Mouse (Mus musculus): ENCODE measurements at regions not wholly inside any gene's neighbourhood (a gene's known extent, or its start where the extent isn't known, plus 50 kb on each side); places are given as distances from the start of the nearest gene placed in this dataset.

GRCm38 (mm10) chr9:47433185-47433584 lies 96.8 kb upstream of the Cadm1 start:
- TF ChIP-seq POU5F1 (IDR thresholded peaks at IDR 0.05; ENCODE audit: borderline replicate concordance, low read length) (no peak), CTCF (conservative IDR thresholded peaks at IDR 0.05; ENCODE audit: low read length) (no peak), NANOG (IDR thresholded peaks at IDR 0.05; ENCODE audit: borderline replicate concordance, low read length) (no peak)
- no peaks in the 10 kb centered on the region for H3K36me3 ChIP-seq (ENCODE audit: insufficient read depth, low read length)
- H3K4me3 ChIP-seq (replicated peaks; ENCODE audit: low read length): no peak overlapping the region
- 0 out of 2 replicates have a peak, but pooled peaks cover 3% of the 10 kb centered on the region for H3K27me3 ChIP-seq (ENCODE audit: insufficient read depth, low read length)
- no peaks in the 10 kb centered on the region for H3K9me3 ChIP-seq (ENCODE audit: low read length)
- no peaks in the 10 kb centered on the region for H3K4me1 ChIP-seq (replicated peaks; ENCODE audit: low read depth, low read length)

GRCm38 (mm10) chr9:47434091-47434490 lies 95.9 kb upstream of the Cadm1 start:
- Histone ChIP-seq H3K4me3 (replicated peaks; ENCODE audit: low read length) (no peak overlapping the region), H3K27me3 (ENCODE audit: insufficient read depth, low read length) (0 out of 2 replicates have a peak, but pooled peaks cover 3% of the 10 kb centered on the region), H3K36me3 (ENCODE audit: insufficient read depth, low read length) (no peaks in the 10 kb centered on the region), H3K4me1 (replicated peaks; ENCODE audit: low read depth, low read length) (peaks cover 6% of the 10 kb centered on the region), H3K9me3 (ENCODE audit: low read length) (no peaks in the 10 kb centered on the region)
- TF ChIP-seq NANOG (IDR thresholded peaks at IDR 0.05; ENCODE audit: borderline replicate concordance, low read length) (no peak), CTCF (conservative IDR thresholded peaks at IDR 0.05; ENCODE audit: low read length) (no peak), POU5F1 (IDR thresholded peaks at IDR 0.05; ENCODE audit: borderline replicate concordance, low read length) (no peak)

GRCm38 (mm10) chr9:47438976-47439375 lies 91.0 kb upstream of the Cadm1 start:
- Histone ChIP-seq H3K4me3 (replicated peaks; ENCODE audit: low read length) (no peak overlapping the region), H3K27me3 (ENCODE audit: insufficient read depth, low read length) (peaks cover 11% of the 10 kb centered on the region), H3K36me3 (ENCODE audit: insufficient read depth, low read length) (no peaks in the 10 kb centered on the region), H3K4me1 (replicated peaks; ENCODE audit: low read depth, low read length) (peaks cover 29% of the 10 kb centered on the region), H3K9me3 (ENCODE audit: low read length) (no peaks in the 10 kb centered on the region)
- no peak for TF ChIP-seq NANOG (IDR thresholded peaks at IDR 0.05; ENCODE audit: borderline replicate concordance, low read length)
- no peak for TF ChIP-seq CTCF (conservative IDR thresholded peaks at IDR 0.05; ENCODE audit: low read length)
- no peak for TF ChIP-seq POU5F1 (IDR thresholded peaks at IDR 0.05; ENCODE audit: borderline replicate concordance, low read length)

- peaks cover 11% of the 10 kb centered on the region for H3K27me3 ChIP-seq (ENCODE audit: insufficient read depth, low read length)
- H3K9me3 ChIP-seq (ENCODE audit: low read length): no peaks in the 10 kb centered on the region
- peaks cover 32% of the 10 kb centered on the region for H3K4me1 ChIP-seq (replicated peaks; ENCODE audit: low read depth, low read length)
- H3K36me3 ChIP-seq (ENCODE audit: insufficient read depth, low read length): no peaks in the 10 kb centered on the region
- TF ChIP-seq POU5F1 (IDR thresholded peaks at IDR 0.05; ENCODE audit: borderline replicate concordance, low read length) (no peak), CTCF (conservative IDR thresholded peaks at IDR 0.05; ENCODE audit: low read length) (no peak), NANOG (IDR thresholded peaks at IDR 0.05; ENCODE audit: borderline replicate concordance, low read length) (no peak)
- H3K4me3 ChIP-seq (replicated peaks; ENCODE audit: low read length): peak overlapping the region; percentile 53
Observed at GRCm38 (mm10) chr9:47439506-47439905, 90.5 kb upstream of the Cadm1 start.

- Histone ChIP-seq H3K36me3 (ENCODE audit: insufficient read depth, low read length) (no peaks in the 10 kb centered on the region), H3K4me3 (replicated peaks; ENCODE audit: low read length) (peak overlapping the region; percentile 29; the same call in 1 of the 2 replicates), H3K27me3 (ENCODE audit: insufficient read depth, low read length) (peaks cover 11% of the 10 kb centered on the region), H3K9me3 (ENCODE audit: low read length) (no peaks in the 10 kb centered on the region), H3K4me1 (replicated peaks; ENCODE audit: low read depth, low read length) (peaks cover 37% of the 10 kb centered on the region)
- TF ChIP-seq CTCF (conservative IDR thresholded peaks at IDR 0.05; ENCODE audit: low read length) (no peak), NANOG (IDR thresholded peaks at IDR 0.05; ENCODE audit: borderline replicate concordance, low read length) (no peak), POU5F1 (IDR thresholded peaks at IDR 0.05; ENCODE audit: borderline replicate concordance, low read length) (no peak)
Observed at GRCm38 (mm10) chr9:47440128-47440527, 89.8 kb upstream of the Cadm1 start.

- peaks cover 41% of the 10 kb centered on the region for H3K4me1 ChIP-seq (replicated peaks; ENCODE audit: low read depth, low read length)
- TF ChIP-seq NANOG (IDR thresholded peaks at IDR 0.05; ENCODE audit: borderline replicate concordance, low read length) (no peak), CTCF (conservative IDR thresholded peaks at IDR 0.05; ENCODE audit: low read length) (no peak), POU5F1 (IDR thresholded peaks at IDR 0.05; ENCODE audit: borderline replicate concordance, low read length) (no peak)
- peaks cover 11% of the 10 kb centered on the region for H3K27me3 ChIP-seq (ENCODE audit: insufficient read depth, low read length)
- H3K4me3 ChIP-seq (replicated peaks; ENCODE audit: low read length): no peak overlapping the region
- no peaks in the 10 kb centered on the region for H3K9me3 ChIP-seq (ENCODE audit: low read length)
- no peaks in the 10 kb centered on the region for H3K36me3 ChIP-seq (ENCODE audit: insufficient read depth, low read length)
Observed at GRCm38 (mm10) chr9:47441155-47441554, 88.8 kb upstream of the Cadm1 start.

- no peaks in the 10 kb centered on the region for H3K36me3 ChIP-seq (ENCODE audit: insufficient read depth, low read length)
- peaks cover 34% of the 10 kb centered on the region for H3K4me1 ChIP-seq (replicated peaks; ENCODE audit: low read depth, low read length)
- H3K27me3 ChIP-seq (ENCODE audit: insufficient read depth, low read length): peaks cover 13% of the 10 kb centered on the region
- H3K9me3 ChIP-seq (ENCODE audit: low read length): no peaks in the 10 kb centered on the region
- TF ChIP-seq CTCF (conservative IDR thresholded peaks at IDR 0.05; ENCODE audit: low read length) (no peak), NANOG (IDR thresholded peaks at IDR 0.05; ENCODE audit: borderline replicate concordance, low read length) (no peak), POU5F1 (IDR thresholded peaks at IDR 0.05; ENCODE audit: borderline replicate concordance, low read length) (no peak)
- H3K4me3 ChIP-seq (replicated peaks; ENCODE audit: low read length): no peak overlapping the region
Observed at GRCm38 (mm10) chr9:47444168-47444567, 85.8 kb upstream of the Cadm1 start.

GRCm38 (mm10) chr9:47444752-47445151 lies 85.2 kb upstream of the Cadm1 start:
- Histone ChIP-seq H3K36me3 (ENCODE audit: insufficient read depth, low read length) (no peaks in the 10 kb centered on the region), H3K4me1 (replicated peaks; ENCODE audit: low read depth, low read length) (peaks cover 29% of the 10 kb centered on the region), H3K27me3 (ENCODE audit: insufficient read depth, low read length) (peaks cover 10% of the 10 kb centered on the region; the same call in 1 of the 2 replicates), H3K4me3 (replicated peaks; ENCODE audit: low read length) (no peak overlapping the region), H3K9me3 (ENCODE audit: low read length) (no peaks in the 10 kb centered on the region)
- TF ChIP-seq CTCF (conservative IDR thresholded peaks at IDR 0.05; ENCODE audit: low read length) (no peak), NANOG (IDR thresholded peaks at IDR 0.05; ENCODE audit: borderline replicate concordance, low read length) (no peak), POU5F1 (IDR thresholded peaks at IDR 0.05; ENCODE audit: borderline replicate concordance, low read length) (no peak)

GRCm38 (mm10) chr9:47445332-47445731 lies 84.6 kb upstream of the Cadm1 start:
- Histone ChIP-seq H3K36me3 (ENCODE audit: insufficient read depth, low read length) (no peaks in the 10 kb centered on the region), H3K27me3 (ENCODE audit: insufficient read depth, low read length) (peaks cover 10% of the 10 kb centered on the region; the same call in 1 of the 2 replicates), H3K9me3 (ENCODE audit: low read length) (no peaks in the 10 kb centered on the region), H3K4me1 (replicated peaks; ENCODE audit: low read depth, low read length) (peaks cover 23% of the 10 kb centered on the region), H3K4me3 (replicated peaks; ENCODE audit: low read length) (no peak overlapping the region)
- TF ChIP-seq CTCF (conservative IDR thresholded peaks at IDR 0.05; ENCODE audit: low read length) (no peak), POU5F1 (IDR thresholded peaks at IDR 0.05; ENCODE audit: borderline replicate concordance, low read length) (no peak), NANOG (IDR thresholded peaks at IDR 0.05; ENCODE audit: borderline replicate concordance, low read length) (no peak)

Data from E14TG2a.4 (cell line).